Mouse (Mus musculus): ENCODE measurements at regions not wholly inside any gene's neighbourhood (a gene's known extent, or its start where the extent isn't known, plus 50 kb on each side); places are given as distances from the start of the nearest gene placed in this dataset.
"Not testable (repeated sequence)": the region's sequence is repeated elsewhere in the genome, so short reads cannot be mapped to it uniquely, and the experiment has no call there.

DNA sequence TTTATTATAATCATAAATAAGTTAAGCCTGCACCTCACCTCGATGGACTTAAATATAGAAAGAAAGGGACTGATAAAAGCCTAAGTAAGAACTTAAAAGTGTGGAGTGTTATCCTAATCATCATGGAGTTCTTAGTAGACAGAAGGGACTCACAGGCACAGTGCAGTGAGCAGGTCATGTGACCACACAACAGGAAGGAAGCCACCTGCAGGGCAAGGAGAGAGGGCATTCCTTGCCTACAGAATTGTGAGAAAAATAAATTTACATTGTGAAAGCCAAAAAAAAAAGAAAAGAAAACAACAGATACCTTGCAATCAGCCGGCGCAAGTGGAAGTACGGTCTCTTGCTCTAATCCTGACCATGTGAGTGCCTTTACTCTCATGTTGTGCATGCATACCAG, 454.8 kb downstream of the Zpld1 start:
- TF ChIP-seq CHD2 (IDR thresholded peaks at IDR 0.05; ENCODE audit: low read depth, low read length); MAFK (IDR thresholded peaks at IDR 0.05; ENCODE audit: insufficient read depth, low read depth, low read length): not testable (repeated sequence)
